ENCODE assay signal across 12 mouse cellular contexts in the genomic region with DNA sequence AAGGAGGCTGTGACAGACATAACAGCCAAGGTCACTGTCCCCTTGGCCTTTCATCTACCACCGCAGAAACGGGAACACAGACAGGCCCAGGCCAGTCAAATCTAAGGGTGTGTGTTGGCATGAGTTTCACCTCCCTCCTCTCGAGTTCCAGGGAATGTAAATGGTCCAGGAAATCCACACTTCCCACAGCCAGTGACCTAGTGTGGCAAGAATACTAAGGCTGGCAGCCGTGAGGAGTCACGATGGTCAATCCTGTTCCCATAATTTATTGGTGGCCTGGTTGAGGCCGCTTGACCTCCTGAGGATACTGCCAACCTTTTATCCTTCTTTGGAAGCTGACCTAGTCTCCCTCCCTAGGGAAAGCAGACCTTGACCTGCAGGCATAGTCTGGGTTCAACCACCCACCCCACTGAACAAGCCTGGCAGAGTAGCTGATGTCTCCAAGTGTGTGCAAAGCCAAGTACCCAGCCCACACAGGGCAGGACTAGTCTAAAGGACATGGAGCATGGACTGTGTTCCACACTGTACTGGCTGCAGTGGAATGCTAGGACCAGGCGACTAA. TPM values are rescaled to one million over a fixed set of nuclear protein-coding genes. Genes with fewer than 3 reads are reported as not detected.
DNase-seq lines count a peak whose midpoint lies in the region; ATAC-seq and TF ChIP-seq lines count a peak whose summit lies in the region.
"Had no signal": no experiment of that assay in that cellular context is flagged by ENCODE, and none has a peak within 500 bp of the region (broad histone marks: within the 10 kb centered on the region; RNA-seq: fewer than 3 reads in every experiment).

No protein-coding gene starts in this region.

- WGBS in lung, embryonic 15.5 days: 64% methylated on average over 7 of the region's 7 CpGs
- 66% methylated on average over 7 of the region's 7 CpGs for WGBS in midbrain, postnatal 0 days

- no peaks in the 10 kb centered on the region; the same call in 1 of the 2 replicates for H3K4me1 ChIP-seq in lung, embryonic 15.5 days
- H3K4me1 ChIP-seq in midbrain, postnatal 0 days (ENCODE audit: insufficient read depth, low read length): no peaks in the 10 kb centered on the region

- intact Hi-C loops in left cerebral cortex, postnatal 4 days (cut with DNase I): no loop called here

- no peak for ATAC-seq in lung, embryonic 15.5 days (ENCODE audit: borderline replicate concordance, extremely low read depth, low FRiP score, low TSS enrichment)
- ATAC-seq in midbrain, postnatal 0 days (ENCODE audit: low FRiP score): peak; percentile 77; the same call in 1 of the 2 replicates
- ATAC-seq: forebrain, embryonic 16.5 days; inflammation-experienced regulatory T-cells, adult 6 months had no signal

- 0 out of 2 replicates have a peak overlapping the region, but pooled peaks have one; percentile 10 for H3K4me2 ChIP-seq in lung, embryonic 15.5 days
- no peak overlapping the region for H3K4me2 ChIP-seq in midbrain, postnatal 0 days (ENCODE audit: low read depth, low read length, poor library complexity, severe bottlenecking)

- no peaks in the 10 kb centered on the region for H3K27me3 ChIP-seq in lung, embryonic 15.5 days
- no peaks in the 10 kb centered on the region for H3K27me3 ChIP-seq in midbrain, postnatal 0 days (ENCODE audit: insufficient read depth, low read length)

- TF ChIP-seq CTCF in midbrain, postnatal 0 days (IDR thresholded peaks at IDR 0.05): no peak

- H3K9me3 ChIP-seq in lung, embryonic 15.5 days: no peaks in the 10 kb centered on the region
- no peaks in the 10 kb centered on the region for H3K9me3 ChIP-seq in midbrain, postnatal 0 days (ENCODE audit: low read length)

- H3K4me3 ChIP-seq in lung, embryonic 15.5 days: no peak overlapping the region
- no peak overlapping the region for H3K4me3 ChIP-seq in midbrain, postnatal 0 days (ENCODE audit: low read depth, low read length)

- no peak overlapping the region for H3K9ac ChIP-seq in lung, embryonic 15.5 days
- no peak overlapping the region for H3K9ac ChIP-seq in midbrain, postnatal 0 days (replicated peaks; ENCODE audit: low read length, poor library complexity, severe bottlenecking)

- no peak for DNase-seq in lung, adult 18-20 months
- peak; percentile 68 to 73 for DNase-seq in adrenal gland, postnatal 36 days
- DNase-seq in kidney, adult 8-10 months: peak; percentile 77 to 88
- DNase-seq in midbrain, postnatal 0 days (ENCODE audit: low spot score): peak; percentile 47
- DNase-seq in embryo, embryonic 9.5 days (ENCODE audit: extremely low spot score): no peak
- DNase-seq in left cerebral cortex, postnatal 4 days: no peak
- DNase-seq: lung, postnatal 10 days; retina, postnatal 1 day; thymus, postnatal 14 days had no signal

- no peaks in the 10 kb centered on the region for H3K36me3 ChIP-seq in lung, embryonic 15.5 days
- H3K36me3 ChIP-seq in midbrain, postnatal 0 days (ENCODE audit: insufficient read depth, low read length): no peaks in the 10 kb centered on the region

- H3K27ac ChIP-seq in lung, embryonic 15.5 days: no peak overlapping the region; the same call in 1 of the 2 replicates
- H3K27ac ChIP-seq in midbrain, postnatal 0 days (ENCODE audit: low read depth, low read length): peak overlapping the region; percentile 70

RNA-seq across cellular contexts. Expression of a gene that starts 23.5 kb away (rescaled TPM):
- 471 and 493 TPM in 2 replicates for polyA plus RNA-seq in lung, embryonic 15.5 days (2015; fragmentation: Nextera tagmentation; extraction: Ambion mirVana)
- total RNA-seq in adrenal gland, postnatal 36 days (2021): 100 to 1,000 TPM; 309 to 376 TPM
- total RNA-seq in midbrain, postnatal 0 days (2014; rRNA removed): 283 and 376 TPM in 2 replicates
- 552 and 640 TPM in 2 replicates for polyA plus RNA-seq in midbrain, postnatal 0 days (2015; fragmentation: Nextera tagmentation; extraction: Ambion mirVana)
- total RNA-seq in left cerebral cortex, postnatal 4 days (2021): 100 to 1,000 TPM; 270 to 278 TPM

RNA-seq across cellular contexts. Expression of a gene that starts 28.7 kb away (rescaled TPM):
- polyA plus RNA-seq in lung, embryonic 15.5 days (2015; fragmentation: Nextera tagmentation; extraction: Ambion mirVana): 7.0 and 7.1 TPM in 2 replicates
- under 1 TPM in 1 of 2 experiments, not detected in 1; 0.53 TPM for total RNA-seq in adrenal gland, postnatal 36 days (2021)
- 9.6 and 12.6 TPM in 2 replicates for total RNA-seq in midbrain, postnatal 0 days (2014; rRNA removed)
- polyA plus RNA-seq in midbrain, postnatal 0 days (2015; fragmentation: Nextera tagmentation; extraction: Ambion mirVana): 8.4 and 9.7 TPM in 2 replicates
- total RNA-seq in left cerebral cortex, postnatal 4 days (2021): 1 to 10 TPM; 2.2 to 2.8 TPM
- polyA plus RNA-seq: inflammation-experienced regulatory T-cells, adult 6 months had no signal

Comparison
In these comparisons a context has a peak if more than half of its experiments do, and no peak if none do; other contexts are left out.
1. DNase-seq: peak in adrenal gland, postnatal 36 days (2 of 2), kidney, adult 8-10 months (2 of 2) and midbrain, postnatal 0 days (single experiment); none in lung, adult 18-20 months (0 of 2), embryo, embryonic 9.5 days (single experiment) and left cerebral cortex, postnatal 4 days (single experiment).